Mouse (Mus musculus): ENCODE measurements at regions not wholly inside any gene's neighbourhood (a gene's known extent, or its start where the extent isn't known, plus 50 kb on each side); places are given as distances from the start of the nearest gene placed in this dataset.

DNA sequence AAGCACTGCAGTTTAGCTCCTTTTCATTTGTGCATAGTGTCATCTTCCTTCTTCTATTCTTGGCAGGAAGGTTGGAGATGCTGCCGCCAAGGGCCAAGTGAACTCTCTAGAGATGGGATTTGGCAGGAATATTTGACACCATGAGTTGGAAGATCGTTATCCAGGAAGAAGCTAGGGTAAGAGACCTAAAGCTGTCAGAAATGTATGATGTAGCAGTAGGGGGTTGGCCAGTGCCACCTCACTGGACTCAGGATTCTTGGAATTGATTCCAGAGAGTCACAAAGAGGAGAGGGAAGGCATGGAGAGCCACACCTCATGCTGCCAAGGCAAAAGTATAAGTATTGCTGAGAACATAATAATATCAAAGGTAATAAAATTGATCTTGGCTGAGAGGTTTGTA, 2835.8 kb upstream of the Lrrc6 start:
- 61% methylated on average over 2 of the region's 2 CpGs for WGBS
- Histone ChIP-seq H3K4me1 (ENCODE audit: control insufficient read depth, insufficient read depth, low read length) (no peaks in the 10 kb centered on the region), H3K27me3 (ENCODE audit: control insufficient read depth, insufficient read depth, low read length) (no peaks in the 10 kb centered on the region), H3K4me2 (ENCODE audit: low read depth, low read length) (no peak overlapping the region), H3K9ac (ENCODE audit: low read length) (no peak overlapping the region), H3K27ac (ENCODE audit: low read length) (no peak overlapping the region), H3K36me3 (ENCODE audit: control insufficient read depth, insufficient read depth, low read length) (no peaks in the 10 kb centered on the region), H3K4me3 (replicated peaks; ENCODE audit: low read length) (no peak overlapping the region), H3K9me3 (replicated peaks; ENCODE audit: control insufficient read depth, low read length) (no peaks in the 10 kb centered on the region)
- ATAC-seq (ENCODE audit: insufficient read depth, low FRiP score): no peak

DNA sequence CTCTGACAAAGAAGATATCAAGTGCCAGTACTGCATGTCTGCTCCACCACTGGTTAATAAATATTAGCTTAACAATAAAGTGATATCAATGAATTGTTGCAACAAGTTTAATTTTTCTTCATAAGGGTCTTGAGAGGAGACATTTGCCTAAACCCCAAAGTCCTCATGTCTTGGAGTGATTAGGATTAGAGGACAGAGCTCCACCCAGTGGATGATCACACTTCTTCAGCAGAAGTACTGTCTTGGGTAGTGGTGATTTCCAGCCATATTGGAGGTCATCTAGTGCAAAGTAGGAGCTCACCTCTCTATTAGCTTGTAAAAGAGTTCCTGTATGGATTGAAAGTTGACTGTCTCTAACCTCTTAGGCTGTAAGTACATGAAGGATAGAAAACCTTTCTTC, 2825.8 kb upstream of the Lrrc6 start:
- no peaks in the 10 kb centered on the region for H3K36me3 ChIP-seq (ENCODE audit: control insufficient read depth, insufficient read depth, low read length)
- H3K4me1 ChIP-seq (ENCODE audit: control insufficient read depth, insufficient read depth, low read length): no peaks in the 10 kb centered on the region
- no peak overlapping the region for H3K4me2 ChIP-seq (ENCODE audit: low read depth, low read length)
- no peak overlapping the region for H3K27ac ChIP-seq (ENCODE audit: low read length)
- ATAC-seq (ENCODE audit: insufficient read depth, low FRiP score): no peak
- H3K27me3 ChIP-seq (ENCODE audit: control insufficient read depth, insufficient read depth, low read length): no peaks in the 10 kb centered on the region
- no peak overlapping the region for H3K4me3 ChIP-seq (replicated peaks; ENCODE audit: low read length)
- no peak overlapping the region for H3K9ac ChIP-seq (ENCODE audit: low read length)
- H3K9me3 ChIP-seq (replicated peaks; ENCODE audit: control insufficient read depth, low read length): no peaks in the 10 kb centered on the region

DNA sequence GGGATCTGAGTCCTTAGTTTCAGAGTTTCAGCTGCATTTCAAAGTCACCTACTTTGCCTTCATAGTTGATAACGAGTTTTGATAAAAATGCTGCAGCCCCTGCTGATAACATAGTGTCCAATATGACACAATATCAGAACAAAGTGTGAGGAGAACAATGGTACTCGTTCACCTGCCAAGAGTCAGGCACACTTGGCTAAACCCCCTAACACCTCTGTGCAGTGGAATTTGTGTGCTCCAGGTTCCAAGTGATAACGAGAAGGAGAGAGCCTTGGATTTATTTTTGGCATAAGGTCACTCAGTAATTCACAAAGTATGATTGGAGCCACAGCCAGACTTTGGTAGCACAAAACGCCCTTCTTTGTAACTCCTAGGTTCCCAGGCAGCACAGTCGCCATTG, 2802.4 kb upstream of the Lrrc6 start:
- H3K9me3 ChIP-seq (replicated peaks; ENCODE audit: control insufficient read depth, low read length): no peaks in the 10 kb centered on the region
- no peak overlapping the region for H3K27ac ChIP-seq (ENCODE audit: low read length)
- 68% methylated on average over 5 of the region's 5 CpGs for WGBS
- H3K36me3 ChIP-seq (ENCODE audit: control insufficient read depth, insufficient read depth, low read length): no peaks in the 10 kb centered on the region
- H3K9ac ChIP-seq (ENCODE audit: low read length): no peak overlapping the region
- H3K27me3 ChIP-seq (ENCODE audit: control insufficient read depth, insufficient read depth, low read length): no peaks in the 10 kb centered on the region
- no peaks in the 10 kb centered on the region for H3K4me1 ChIP-seq (ENCODE audit: control insufficient read depth, insufficient read depth, low read length)
- no peak overlapping the region for H3K4me2 ChIP-seq (ENCODE audit: low read depth, low read length)
- H3K4me3 ChIP-seq (replicated peaks; ENCODE audit: low read length): no peak overlapping the region
- no peak for ATAC-seq (ENCODE audit: insufficient read depth, low FRiP score)

DNA sequence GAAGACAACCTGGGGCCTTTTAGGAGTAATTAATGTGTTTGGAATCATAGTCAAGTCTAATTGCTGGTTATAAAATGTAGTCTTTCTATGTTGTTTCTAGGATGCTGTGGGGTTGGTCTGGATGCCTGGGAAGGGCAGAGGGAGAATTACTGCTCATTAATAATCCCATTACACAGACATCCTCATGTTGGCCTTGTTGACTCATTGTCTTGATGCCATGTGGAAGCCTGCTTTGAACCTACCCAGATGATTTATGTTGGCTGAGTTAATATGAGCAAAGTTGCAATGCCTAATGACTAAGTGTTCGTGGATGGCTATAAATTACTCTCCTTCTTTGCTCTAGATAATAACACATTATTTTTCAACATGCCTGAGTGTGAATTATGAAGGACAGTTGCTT, 2790.6 kb upstream of the Lrrc6 start:
- Histone ChIP-seq H3K4me3 (replicated peaks; ENCODE audit: low read length) (no peak overlapping the region), H3K4me1 (ENCODE audit: control insufficient read depth, insufficient read depth, low read length) (no peaks in the 10 kb centered on the region), H3K27ac (ENCODE audit: low read length) (no peak overlapping the region), H3K9ac (ENCODE audit: low read length) (no peak overlapping the region), H3K27me3 (ENCODE audit: control insufficient read depth, insufficient read depth, low read length) (no peaks in the 10 kb centered on the region), H3K9me3 (replicated peaks; ENCODE audit: control insufficient read depth, low read length) (no peaks in the 10 kb centered on the region), H3K36me3 (ENCODE audit: control insufficient read depth, insufficient read depth, low read length) (no peaks in the 10 kb centered on the region), H3K4me2 (ENCODE audit: low read depth, low read length) (no peak overlapping the region)
- WGBS: 39% methylated on average over 1 of the region's 1 CpGs
- ATAC-seq (ENCODE audit: insufficient read depth, low FRiP score): no peak

DNA sequence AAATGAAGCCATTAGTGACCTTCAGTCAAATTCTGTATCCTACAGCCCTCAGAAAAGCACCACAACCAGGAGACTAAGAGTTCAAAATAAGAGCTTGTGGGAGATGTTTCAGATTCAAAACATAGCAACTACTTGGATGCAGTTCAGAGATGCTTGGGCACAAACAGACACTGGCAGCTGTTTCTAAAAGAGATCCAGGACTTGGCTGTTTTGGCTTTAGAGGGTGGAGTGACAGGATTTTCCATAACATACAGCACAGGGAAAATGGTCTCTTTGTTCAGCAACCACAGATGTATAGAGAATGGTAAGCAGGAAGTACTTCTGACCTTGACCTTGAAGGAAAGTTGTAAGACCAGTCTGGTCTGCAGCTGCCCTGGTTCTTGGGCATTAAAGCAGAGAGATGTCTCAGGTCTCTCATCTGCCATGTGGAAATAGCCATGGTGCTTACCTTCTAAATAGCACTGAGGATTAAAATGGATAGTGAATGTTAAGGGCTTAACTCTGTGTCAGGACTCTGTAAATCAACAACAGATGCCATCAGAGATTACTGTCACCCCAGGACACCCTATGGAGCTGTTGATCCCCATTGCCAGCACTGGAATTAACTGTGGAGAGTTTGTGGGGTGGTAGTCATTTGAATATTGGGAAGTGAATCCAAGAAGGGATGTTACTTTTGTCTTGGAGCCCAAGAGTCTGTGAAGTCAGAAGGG, 2775.0 kb upstream of the Lrrc6 start:
- no peak for ATAC-seq (ENCODE audit: insufficient read depth, low FRiP score)
- no peaks in the 10 kb centered on the region for H3K4me1 ChIP-seq (ENCODE audit: control insufficient read depth, insufficient read depth, low read length)
- H3K4me3 ChIP-seq (replicated peaks; ENCODE audit: low read length): no peak overlapping the region
- H3K27me3 ChIP-seq (ENCODE audit: control insufficient read depth, insufficient read depth, low read length): no peaks in the 10 kb centered on the region
- H3K27ac ChIP-seq (ENCODE audit: low read length): no peak overlapping the region
- no peak overlapping the region for H3K9ac ChIP-seq (ENCODE audit: low read length)
- no peaks in the 10 kb centered on the region for H3K9me3 ChIP-seq (replicated peaks; ENCODE audit: control insufficient read depth, low read length)
- H3K36me3 ChIP-seq (ENCODE audit: control insufficient read depth, insufficient read depth, low read length): no peaks in the 10 kb centered on the region
- no peak overlapping the region for H3K4me2 ChIP-seq (ENCODE audit: low read depth, low read length)

DNA sequence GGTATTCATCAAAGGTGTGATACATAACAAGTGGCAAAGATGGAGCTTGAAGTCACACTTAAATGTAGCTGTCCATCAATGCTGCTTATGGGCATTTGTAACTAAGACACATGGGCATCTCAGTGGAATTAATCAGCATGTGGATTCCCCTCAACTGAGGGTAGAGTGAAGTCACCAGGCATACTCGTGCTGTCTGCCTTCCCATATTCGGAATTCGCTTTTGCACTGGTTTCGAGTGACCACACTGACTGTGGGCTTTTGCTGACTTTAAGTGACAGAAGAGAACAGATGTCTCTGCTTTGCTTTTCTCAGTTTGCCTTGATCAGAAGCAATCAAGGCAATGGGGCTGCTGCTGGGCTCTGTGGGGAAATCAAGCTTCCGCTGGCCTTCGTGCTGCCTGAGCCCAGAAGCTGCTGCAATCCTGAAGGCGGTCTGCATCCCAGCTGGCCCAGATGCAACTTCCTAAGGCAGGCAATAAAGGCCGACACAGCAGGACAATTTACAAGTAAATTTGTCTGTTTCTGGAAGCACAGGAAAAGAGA, 2773.6 kb upstream of the Lrrc6 start:
- Histone ChIP-seq H3K9me3 (replicated peaks; ENCODE audit: control insufficient read depth, low read length) (no peaks in the 10 kb centered on the region), H3K27ac (ENCODE audit: low read length) (no peak overlapping the region), H3K4me2 (ENCODE audit: low read depth, low read length) (no peak overlapping the region), H3K9ac (ENCODE audit: low read length) (no peak overlapping the region), H3K4me3 (replicated peaks; ENCODE audit: low read length) (no peak overlapping the region), H3K27me3 (ENCODE audit: control insufficient read depth, insufficient read depth, low read length) (no peaks in the 10 kb centered on the region), H3K4me1 (ENCODE audit: control insufficient read depth, insufficient read depth, low read length) (no peaks in the 10 kb centered on the region), H3K36me3 (ENCODE audit: control insufficient read depth, insufficient read depth, low read length) (no peaks in the 10 kb centered on the region)
- WGBS: 65% methylated on average over 8 of the region's 8 CpGs
- no peak for ATAC-seq (ENCODE audit: insufficient read depth, low FRiP score)

DNA sequence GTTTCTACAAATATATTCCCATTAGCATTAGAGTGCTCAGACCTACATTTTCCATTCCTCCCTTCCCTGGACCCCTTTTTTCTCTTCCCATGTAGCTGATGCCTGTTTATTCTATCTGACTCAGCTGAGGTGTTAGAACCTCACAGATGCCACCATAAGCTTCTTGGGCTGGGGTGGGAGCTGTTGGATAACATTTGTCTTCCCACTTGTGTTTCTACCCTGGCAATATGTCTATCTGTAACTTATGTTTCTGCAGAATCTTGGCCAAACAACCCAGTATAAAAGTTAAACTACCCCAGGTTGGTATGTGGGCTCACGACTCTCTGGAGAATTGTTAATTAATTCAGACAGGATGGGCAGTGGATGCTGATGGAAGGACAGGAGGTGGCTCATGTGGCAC, 2772.8 kb upstream of the Lrrc6 start:
- Histone ChIP-seq H3K4me1 (ENCODE audit: control insufficient read depth, insufficient read depth, low read length) (no peaks in the 10 kb centered on the region), H3K9ac (ENCODE audit: low read length) (no peak overlapping the region), H3K4me3 (replicated peaks; ENCODE audit: low read length) (no peak overlapping the region), H3K27me3 (ENCODE audit: control insufficient read depth, insufficient read depth, low read length) (no peaks in the 10 kb centered on the region), H3K36me3 (ENCODE audit: control insufficient read depth, insufficient read depth, low read length) (no peaks in the 10 kb centered on the region), H3K9me3 (replicated peaks; ENCODE audit: control insufficient read depth, low read length) (no peaks in the 10 kb centered on the region), H3K27ac (ENCODE audit: low read length) (no peak overlapping the region), H3K4me2 (ENCODE audit: low read depth, low read length) (no peak overlapping the region)
- ATAC-seq (ENCODE audit: insufficient read depth, low FRiP score): no peak
- WGBS: 73% methylated on average over 1 of the region's 1 CpGs

DNA sequence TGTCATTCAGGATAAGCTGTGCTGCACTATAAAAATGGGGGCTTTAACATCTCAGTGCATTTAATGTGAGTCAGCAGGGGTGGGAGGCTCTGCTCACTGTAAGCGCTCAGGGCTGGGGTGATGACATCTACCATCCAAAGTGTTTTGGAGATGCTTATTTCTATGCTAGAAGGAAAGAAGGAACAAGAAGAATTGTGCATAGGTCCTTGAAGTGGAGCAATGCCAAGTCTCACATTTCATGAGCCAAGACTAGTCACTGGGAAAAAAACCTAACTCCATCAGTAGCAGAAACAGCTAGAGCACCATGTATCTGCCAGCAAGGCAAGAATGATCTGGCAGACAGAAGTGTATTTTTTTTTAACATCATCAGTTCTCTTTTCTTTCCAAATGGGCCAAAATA, 2761.2 kb upstream of the Lrrc6 start:
- no peaks in the 10 kb centered on the region for H3K4me1 ChIP-seq (ENCODE audit: control insufficient read depth, insufficient read depth, low read length)
- H3K36me3 ChIP-seq (ENCODE audit: control insufficient read depth, insufficient read depth, low read length): no peaks in the 10 kb centered on the region
- H3K27ac ChIP-seq (ENCODE audit: low read length): no peak overlapping the region
- no peaks in the 10 kb centered on the region for H3K27me3 ChIP-seq (ENCODE audit: control insufficient read depth, insufficient read depth, low read length)
- WGBS: 95% methylated on average over 1 of the region's 1 CpGs
- no peak for ATAC-seq (ENCODE audit: insufficient read depth, low FRiP score)
- no peaks in the 10 kb centered on the region for H3K9me3 ChIP-seq (replicated peaks; ENCODE audit: control insufficient read depth, low read length)
- H3K9ac ChIP-seq (ENCODE audit: low read length): no peak overlapping the region
- H3K4me3 ChIP-seq (replicated peaks; ENCODE audit: low read length): no peak overlapping the region
- no peak overlapping the region for H3K4me2 ChIP-seq (ENCODE audit: low read depth, low read length)

DNA sequence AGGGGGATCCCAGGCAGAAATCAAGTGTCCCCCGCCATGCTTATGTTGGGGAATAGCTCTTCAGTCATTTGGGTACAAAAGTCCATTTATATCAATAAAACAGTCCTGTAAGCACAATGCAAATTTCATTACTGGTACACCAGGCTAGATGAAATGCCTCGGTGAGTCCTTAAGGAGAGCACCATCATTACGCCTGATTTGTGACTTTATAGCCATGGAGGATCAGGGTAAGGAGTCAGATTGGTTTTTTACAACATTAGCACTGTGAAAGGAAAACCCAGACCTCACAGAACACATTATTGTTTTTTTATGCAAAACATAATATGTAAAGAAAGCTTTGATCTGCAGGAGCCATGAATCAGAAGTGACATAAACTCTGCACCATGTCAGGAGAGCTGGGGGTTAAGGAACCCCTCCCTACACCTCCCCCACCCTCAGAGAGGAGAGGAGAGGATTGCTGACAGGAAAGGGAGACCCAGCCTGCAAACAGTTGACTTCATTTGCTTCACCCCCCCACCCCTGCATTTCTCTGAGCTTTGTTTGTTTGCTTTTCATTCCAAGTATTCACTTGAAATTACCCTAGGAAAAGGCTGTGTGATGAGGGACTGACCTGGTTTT, 2756.6 kb upstream of the Lrrc6 start:
- H3K4me2 ChIP-seq (ENCODE audit: low read depth, low read length): no peak overlapping the region
- WGBS: 65% methylated on average over 3 of the region's 3 CpGs
- H3K4me3 ChIP-seq (replicated peaks; ENCODE audit: low read length): no peak overlapping the region
- H3K27me3 ChIP-seq (ENCODE audit: control insufficient read depth, insufficient read depth, low read length): no peaks in the 10 kb centered on the region
- no peaks in the 10 kb centered on the region for H3K36me3 ChIP-seq (ENCODE audit: control insufficient read depth, insufficient read depth, low read length)
- H3K9me3 ChIP-seq (replicated peaks; ENCODE audit: control insufficient read depth, low read length): no peaks in the 10 kb centered on the region
- no peak for ATAC-seq (ENCODE audit: insufficient read depth, low FRiP score)
- H3K4me1 ChIP-seq (ENCODE audit: control insufficient read depth, insufficient read depth, low read length): no peaks in the 10 kb centered on the region
- H3K27ac ChIP-seq (ENCODE audit: low read length): no peak overlapping the region
- no peak overlapping the region for H3K9ac ChIP-seq (ENCODE audit: low read length)

Measured in stomach, embryonic 16.5 days (tissue).